Mouse (Mus musculus): ENCODE results near the gene Zfp57. TPM values are rescaled to one million over a fixed set of nuclear protein-coding genes. Genes with fewer than 3 reads are reported as not detected.
A peak's percentile ranks its signal among the peaks of the same experiment; 100 is the strongest.

The Zfp57 gene
- polyA plus RNA-seq, 1 experiment from 2014 or later: 8.6 TPM

GRCm38 (mm10) chr17:37022628-37023576 lies 21.9 kb downstream of the Zfp57 start, which contains the start of gene Mog:
Gene Mog, minus strand, starts transcription at chr17:37023398.
- 64% methylated on average over 9 of the region's 9 CpGs for WGBS
- no peak within 1 kb of the TSS for H3K27ac ChIP-seq (ENCODE audit: low read depth, low read length)
- no peak for TF ChIP-seq CTCF (IDR thresholded peaks at IDR 0.05; ENCODE audit: low read depth)
- H3K4me2 ChIP-seq (replicated peaks; ENCODE audit: low read depth): no peak within 1 kb of the TSS
- no peak within 1 kb of the TSS for H3K9ac ChIP-seq (ENCODE audit: low read depth, low read length)
- H3K36me3 ChIP-seq (ENCODE audit: control insufficient read depth, insufficient read depth): no peaks in the 10 kb centered on the region
- ATAC-seq: no peak
- H3K4me1 ChIP-seq (replicated peaks; ENCODE audit: control insufficient read depth, insufficient read depth, low read length): no peaks in the 10 kb centered on the region
- H3K9me3 ChIP-seq (ENCODE audit: control insufficient read depth): no peaks in the 10 kb centered on the region
- H3K4me3 ChIP-seq (ENCODE audit: low read depth, low read length): no peak within 1 kb of the TSS
- no peaks in the 10 kb centered on the region for H3K27me3 ChIP-seq (replicated peaks; ENCODE audit: control insufficient read depth, insufficient read depth, low read length)

- Histone ChIP-seq H3K9ac (ENCODE audit: low read depth, low read length) (no peak overlapping the region), H3K27me3 (replicated peaks; ENCODE audit: control insufficient read depth, insufficient read depth, low read length) (no peaks in the 10 kb centered on the region), H3K36me3 (ENCODE audit: control insufficient read depth, insufficient read depth) (no peaks in the 10 kb centered on the region), H3K9me3 (ENCODE audit: control insufficient read depth) (no peaks in the 10 kb centered on the region), H3K27ac (ENCODE audit: low read depth, low read length) (no peak overlapping the region), H3K4me3 (ENCODE audit: low read depth, low read length) (no peak overlapping the region), H3K4me2 (replicated peaks; ENCODE audit: low read depth) (no peak overlapping the region), H3K4me1 (replicated peaks; ENCODE audit: control insufficient read depth, insufficient read depth, low read length) (no peaks in the 10 kb centered on the region)
- ATAC-seq: no peak
- no peak for TF ChIP-seq CTCF (IDR thresholded peaks at IDR 0.05; ENCODE audit: low read depth)
- 84% methylated on average over 2 of the region's 2 CpGs for WGBS
These were observed 25.5 kb downstream of the Zfp57 start for GRCm38 (mm10) chr17:37026425-37026824.

GRCm38 (mm10) chr17:37027486-37027885 lies 26.5 kb downstream of the Zfp57 start:
- H3K4me3 ChIP-seq (ENCODE audit: low read depth, low read length): no peak overlapping the region
- H3K9me3 ChIP-seq (ENCODE audit: control insufficient read depth): no peaks in the 10 kb centered on the region
- no peak overlapping the region for H3K9ac ChIP-seq (ENCODE audit: low read depth, low read length)
- H3K4me1 ChIP-seq (replicated peaks; ENCODE audit: control insufficient read depth, insufficient read depth, low read length): no peaks in the 10 kb centered on the region
- H3K27me3 ChIP-seq (replicated peaks; ENCODE audit: control insufficient read depth, insufficient read depth, low read length): no peaks in the 10 kb centered on the region
- WGBS: 97% methylated on average over 4 of the region's 4 CpGs
- ATAC-seq: no peak
- TF ChIP-seq CTCF (IDR thresholded peaks at IDR 0.05; ENCODE audit: low read depth): no peak
- no peak overlapping the region for H3K4me2 ChIP-seq (replicated peaks; ENCODE audit: low read depth)
- no peak overlapping the region for H3K27ac ChIP-seq (ENCODE audit: low read depth, low read length)
- H3K36me3 ChIP-seq (ENCODE audit: control insufficient read depth, insufficient read depth): no peaks in the 10 kb centered on the region

GRCm38 (mm10) chr17:37028212-37028611 lies 27.2 kb downstream of the Zfp57 start:
- H3K4me1 ChIP-seq (replicated peaks; ENCODE audit: control insufficient read depth, insufficient read depth, low read length): no peaks in the 10 kb centered on the region
- H3K36me3 ChIP-seq (ENCODE audit: control insufficient read depth, insufficient read depth): no peaks in the 10 kb centered on the region
- ATAC-seq: no peak
- 15% methylated on average over 10 of the region's 10 CpGs for WGBS
- H3K27ac ChIP-seq (ENCODE audit: low read depth, low read length): peak overlapping the region; percentile 74
- H3K4me2 ChIP-seq (replicated peaks; ENCODE audit: low read depth): peak overlapping the region; percentile 72
- H3K9me3 ChIP-seq (ENCODE audit: control insufficient read depth): no peaks in the 10 kb centered on the region
- no peaks in the 10 kb centered on the region for H3K27me3 ChIP-seq (replicated peaks; ENCODE audit: control insufficient read depth, insufficient read depth, low read length)
- no peak for TF ChIP-seq CTCF (IDR thresholded peaks at IDR 0.05; ENCODE audit: low read depth)
- H3K4me3 ChIP-seq (ENCODE audit: low read depth, low read length): peak overlapping the region; percentile 42
- H3K9ac ChIP-seq (ENCODE audit: low read depth, low read length): no peak overlapping the region

- under 1% methylated on average over 14 of the region's 14 CpGs for WGBS
- H3K4me3 ChIP-seq (ENCODE audit: low read depth, low read length): peak overlapping the region; percentile 42
- peak overlapping the region; percentile 72 for H3K4me2 ChIP-seq (replicated peaks; ENCODE audit: low read depth)
- H3K27me3 ChIP-seq (replicated peaks; ENCODE audit: control insufficient read depth, insufficient read depth, low read length): no peaks in the 10 kb centered on the region
- TF ChIP-seq CTCF (IDR thresholded peaks at IDR 0.05; ENCODE audit: low read depth): no peak
- H3K27ac ChIP-seq (ENCODE audit: low read depth, low read length): peak overlapping the region; percentile 74
- H3K9me3 ChIP-seq (ENCODE audit: control insufficient read depth): no peaks in the 10 kb centered on the region
- no peak overlapping the region; the same call in 1 of the 2 replicates for H3K9ac ChIP-seq (ENCODE audit: low read depth, low read length)
- no peaks in the 10 kb centered on the region for H3K36me3 ChIP-seq (ENCODE audit: control insufficient read depth, insufficient read depth)
- ATAC-seq: peak; percentile 96
- no peaks in the 10 kb centered on the region for H3K4me1 ChIP-seq (replicated peaks; ENCODE audit: control insufficient read depth, insufficient read depth, low read length)
These were observed 27.7 kb downstream of the Zfp57 start for GRCm38 (mm10) chr17:37028683-37029120.

GRCm38 (mm10) chr17:37029162-37029561 lies 28.2 kb downstream of the Zfp57 start:
- no peaks in the 10 kb centered on the region for H3K36me3 ChIP-seq (ENCODE audit: control insufficient read depth, insufficient read depth)
- TF ChIP-seq CTCF (IDR thresholded peaks at IDR 0.05; ENCODE audit: low read depth): no peak
- H3K27ac ChIP-seq (ENCODE audit: low read depth, low read length): peak overlapping the region; percentile 74; the same call in 1 of the 2 replicates
- ATAC-seq: no peak
- WGBS: 53% methylated on average over 8 of the region's 8 CpGs
- H3K9ac ChIP-seq (ENCODE audit: low read depth, low read length): no peak overlapping the region
- peak overlapping the region; percentile 72 for H3K4me2 ChIP-seq (replicated peaks; ENCODE audit: low read depth)
- H3K9me3 ChIP-seq (ENCODE audit: control insufficient read depth): no peaks in the 10 kb centered on the region
- no peaks in the 10 kb centered on the region for H3K27me3 ChIP-seq (replicated peaks; ENCODE audit: control insufficient read depth, insufficient read depth, low read length)
- no peaks in the 10 kb centered on the region for H3K4me1 ChIP-seq (replicated peaks; ENCODE audit: control insufficient read depth, insufficient read depth, low read length)
- H3K4me3 ChIP-seq (ENCODE audit: low read depth, low read length): peak overlapping the region; percentile 42

All from intestine, postnatal 0 days (tissue).